In the genomic region with DNA sequence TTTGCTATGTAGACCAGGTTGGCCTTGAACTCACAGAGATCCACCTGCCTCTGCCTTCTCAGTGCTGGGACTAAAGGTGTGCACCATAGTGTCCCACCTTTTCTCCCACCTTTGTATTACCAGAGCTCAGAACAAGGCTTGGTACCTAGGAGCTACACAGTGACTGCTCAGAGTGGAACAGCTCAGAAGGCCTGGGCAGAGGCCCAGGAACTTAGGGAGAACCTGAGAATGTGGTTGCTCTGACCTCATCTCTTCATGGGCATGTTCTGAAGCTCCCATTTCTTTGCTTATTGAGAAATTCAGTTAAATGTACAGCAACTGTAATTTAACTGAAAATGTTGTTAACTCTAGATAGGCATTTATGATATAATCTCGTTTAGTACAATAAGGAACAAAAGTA, we compare ENCODE assay signal across 26 mouse cellular contexts. TPM values are rescaled to one million over a fixed set of nuclear protein-coding genes. Genes with fewer than 3 reads are reported as not detected.
"Had no signal": no experiment of that assay in that cellular context is flagged by ENCODE, and none has a peak within 500 bp of the region (broad histone marks: within the 10 kb centered on the region; RNA-seq: fewer than 3 reads in every experiment).

No protein-coding gene starts in this region.

- H3K9ac ChIP-seq: limb, embryonic 13.5 days; liver, embryonic 12.5 days; liver, embryonic 15.5 days; lung, embryonic 15.5 days; midbrain, embryonic 13.5 days; neural tube, embryonic 13.5 days had no signal

- ATAC-seq: intestine, postnatal 0 days; liver, embryonic 12.5 days; midbrain, embryonic 13.5 days; midbrain, embryonic 16.5 days had no signal

- H3K27ac ChIP-seq: layer of hippocampus, adult 2 months; limb, embryonic 10.5 days; limb, embryonic 13.5 days; liver, embryonic 12.5 days; liver, embryonic 15.5 days; lung, embryonic 15.5 days; midbrain, embryonic 10.5 days; midbrain, embryonic 13.5 days; neural tube, embryonic 13.5 days had no signal

- DNase-seq: layer of hippocampus, adult 9-11 months; liver; lung, adult 18-20 months; lung, postnatal 10 days; lung, postnatal 36 days; thymus, adult 18-20 months; thymus, postnatal 25 days had no signal

- H3K4me2 ChIP-seq: limb, embryonic 13.5 days; liver, embryonic 12.5 days; liver, embryonic 15.5 days; lung, embryonic 15.5 days; midbrain, embryonic 13.5 days; neural tube, embryonic 13.5 days had no signal

- H3K27me3 ChIP-seq: limb, embryonic 13.5 days; liver, embryonic 12.5 days; liver, embryonic 15.5 days; lung, embryonic 15.5 days; megakaryocyte, embryonic 14.5 days; neural tube, embryonic 13.5 days had no signal

- H3K36me3 ChIP-seq: limb, embryonic 10.5 days; liver, embryonic 12.5 days; liver, embryonic 15.5 days; lung, embryonic 15.5 days; midbrain, embryonic 10.5 days; midbrain, embryonic 13.5 days had no signal

- H3K4me1 ChIP-seq: lung, embryonic 15.5 days had no signal

- H3K9me3 ChIP-seq: limb, embryonic 10.5 days; limb, embryonic 13.5 days; liver, embryonic 12.5 days; liver, embryonic 15.5 days; lung, embryonic 15.5 days; megakaryocyte, embryonic 14.5 days; midbrain, embryonic 10.5 days; midbrain, embryonic 13.5 days; neural tube, embryonic 13.5 days had no signal

- H3K4me3 ChIP-seq: layer of hippocampus, adult 2 months; limb, embryonic 10.5 days; limb, embryonic 13.5 days; liver, embryonic 12.5 days; liver, embryonic 15.5 days; lung, embryonic 15.5 days; megakaryocyte, embryonic 14.5 days; midbrain, embryonic 10.5 days; midbrain, embryonic 13.5 days; myocyte; neural tube, embryonic 13.5 days had no signal

RNA-seq across cellular contexts. Expression of a gene that starts 53.2 kb away (rescaled TPM):
- total RNA-seq: layer of hippocampus, adult 2 months; layer of hippocampus, postnatal 25 days; left cerebral cortex, postnatal 25 days; neutrophil, adult 5-6 weeks had no signal
- polyA plus RNA-seq: intestine, embryonic 14.5 days; intestine, postnatal 0 days; limb, embryonic 10.5 days; limb, embryonic 13.5 days; liver, embryonic 12.5 days; liver, embryonic 15.5 days; lung, embryonic 15.5 days; midbrain, embryonic 16.5 days; myocyte; stomach, embryonic 16.5 days; testis, adult 2 months had no signal
